Mouse (Mus musculus) ovary, adult 18-20 months (tissue): ENCODE measurements around the gene Lgmn.

Experiments used
- DNase-seq: peaks from one replicate; pipeline ENCODE4 v3.0.0; 2022; ENCODE audit warnings: low spot score, mixed read lengths

The Lgmn gene

DNA sequence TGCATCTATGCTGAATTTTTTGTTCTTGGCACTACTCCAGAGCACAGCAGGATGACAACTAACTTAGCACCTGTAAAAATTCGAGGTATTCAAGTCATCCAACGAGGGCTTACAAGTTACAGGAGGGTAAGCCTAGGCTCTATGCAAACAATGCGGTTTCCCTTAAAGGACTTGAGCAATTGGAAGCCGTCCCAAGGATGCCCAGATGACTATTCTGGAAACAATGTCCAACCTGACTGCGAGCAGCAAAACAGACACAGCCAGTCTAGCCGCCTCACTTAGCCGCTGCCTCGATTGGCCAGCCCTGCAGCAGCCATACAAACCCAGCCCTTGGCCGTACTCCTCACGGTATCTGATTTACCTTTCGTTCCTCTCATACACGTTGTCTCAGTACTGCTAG is 7.4 kb downstream of the Lgmn start:
- no peak for DNase-seq

DNA sequence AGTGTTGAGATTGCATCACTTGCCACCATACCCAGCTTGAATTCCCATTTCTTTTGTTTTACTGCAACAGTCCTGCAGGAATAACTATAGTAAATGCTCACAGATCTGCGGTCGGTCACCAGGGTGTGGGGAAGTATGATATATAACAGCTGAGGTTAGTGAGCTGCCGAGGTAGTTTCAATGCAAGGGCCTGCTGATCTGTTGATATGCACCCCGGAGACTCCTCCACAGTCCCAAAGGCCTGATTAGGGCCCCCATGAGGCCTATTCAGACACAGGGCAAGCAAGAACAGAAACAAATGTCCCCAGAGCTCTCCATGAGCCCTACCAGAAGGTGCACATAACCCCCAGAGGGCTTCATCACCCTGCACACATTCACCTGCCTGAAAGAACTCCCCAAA is 9.4 kb downstream of the Lgmn start:
- DNase-seq, result no peak

- DNase-seq, result no peak
Measured at GRCm38 (mm10) chr12:102429656-102430055, 10.0 kb downstream of the Lgmn start.

GRCm38 (mm10) chr12:102426285-102426684 is 13.3 kb downstream of the Lgmn start:
- no peak for DNase-seq

DNA sequence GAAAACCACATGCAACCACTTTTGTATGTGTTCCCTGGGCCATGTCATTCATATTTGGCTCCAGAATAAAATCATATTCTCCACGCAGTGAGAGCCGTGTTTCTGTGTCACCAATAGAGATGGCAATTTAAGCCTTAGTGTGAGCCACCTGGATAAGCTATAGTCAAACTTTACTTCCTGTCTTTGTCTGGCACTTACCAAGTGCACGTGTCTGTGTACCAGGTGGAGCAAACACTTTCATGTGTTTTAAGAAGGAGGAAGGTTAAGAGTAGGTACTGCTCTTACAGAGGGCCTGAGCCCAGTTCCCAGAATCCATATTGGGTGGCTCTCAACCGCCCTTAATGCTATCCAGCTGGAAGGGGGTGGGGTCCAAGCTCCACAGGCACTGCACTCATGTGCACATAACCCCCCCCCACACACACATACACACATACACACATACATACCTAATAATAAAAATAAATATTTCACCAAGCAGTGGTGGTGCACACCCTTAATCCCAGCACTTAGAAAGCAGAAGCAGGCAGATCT is 14.5 kb downstream of the Lgmn start:
- no peak for DNase-seq

DNA sequence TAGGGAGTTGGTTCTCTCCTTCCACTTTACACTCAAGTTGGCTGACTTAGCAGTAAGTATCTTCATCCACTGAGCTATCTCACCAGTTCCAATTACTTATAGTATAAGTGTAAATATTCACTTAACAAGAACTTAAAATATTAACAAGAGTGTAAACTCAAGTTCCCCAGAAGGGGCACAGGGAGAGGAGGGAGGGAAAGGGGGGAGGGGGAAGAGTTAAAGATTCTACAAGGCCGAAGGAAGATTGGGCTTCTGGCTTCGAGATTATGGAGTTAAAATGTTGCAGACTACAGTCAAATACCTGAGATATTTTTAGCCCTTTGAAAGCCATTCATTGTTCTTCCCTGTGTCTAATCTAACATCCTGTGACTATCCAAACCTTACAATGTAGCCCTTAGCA is 15.2 kb downstream of the Lgmn start:
- DNase-seq, result no peak

GRCm38 (mm10) chr12:102423625-102424024 is 16.0 kb downstream of the Lgmn start:
- DNase-seq, result no peak

- no peak for DNase-seq
Measured at GRCm38 (mm10) chr12:102422623-102423320, 16.8 kb downstream of the Lgmn start.

GRCm38 (mm10) chr12:102422065-102422464 is 17.5 kb downstream of the Lgmn start:
- DNase-seq, result no peak

DNA sequence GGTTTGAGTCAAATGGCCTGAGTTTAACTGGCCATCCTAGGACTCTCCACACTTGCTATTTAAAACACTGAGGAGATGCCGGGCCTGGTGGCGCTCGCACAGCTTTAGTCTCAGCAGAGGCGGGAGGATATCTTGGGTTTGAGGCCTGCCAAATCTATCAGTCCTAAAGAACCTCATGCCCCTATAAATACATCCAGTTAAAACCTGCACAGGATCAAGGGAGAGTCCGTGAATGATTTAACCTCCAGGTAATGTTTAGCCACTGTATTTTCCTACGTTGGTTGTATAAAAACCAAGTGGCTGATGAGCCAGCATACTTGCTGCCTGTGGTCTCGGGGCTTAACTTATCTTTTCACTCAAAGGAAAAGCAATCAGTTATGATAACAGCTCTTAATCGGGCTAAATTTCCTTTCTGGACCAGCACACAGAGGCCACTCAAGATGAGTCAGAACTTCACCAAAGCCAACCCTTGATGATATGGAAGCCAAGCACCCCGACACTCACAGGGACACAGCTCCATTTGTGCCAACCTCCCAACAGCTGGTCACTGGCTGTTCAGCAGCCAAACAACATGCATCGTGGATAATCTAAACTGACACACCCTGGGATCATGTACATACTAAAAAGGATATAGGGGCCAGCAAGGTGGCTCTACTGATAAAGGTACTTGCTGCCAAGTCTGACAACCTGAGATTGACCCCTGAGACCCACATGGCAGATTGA is 19.3 kb downstream of the Lgmn start:
- no peak for DNase-seq

DNA sequence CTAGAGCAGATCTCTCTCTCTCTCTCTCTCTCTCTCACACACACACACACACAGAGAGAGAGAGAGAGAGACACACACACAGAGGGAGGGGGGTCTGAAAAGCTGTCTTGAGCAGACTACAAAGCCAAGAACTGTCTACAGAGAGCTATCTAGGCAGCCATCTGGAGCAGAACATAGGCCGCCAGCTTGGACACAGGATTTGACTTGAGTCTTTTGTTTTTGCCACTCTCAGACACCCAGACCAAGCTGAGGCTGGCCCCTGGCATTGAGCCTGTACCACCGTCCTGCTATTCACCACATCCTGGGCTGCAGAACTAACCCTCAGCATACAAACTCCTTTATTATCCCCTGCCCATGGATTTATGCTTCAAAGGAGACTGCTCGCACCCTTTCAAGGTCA is 20.1 kb downstream of the Lgmn start:
- DNase-seq, result no peak

DNA sequence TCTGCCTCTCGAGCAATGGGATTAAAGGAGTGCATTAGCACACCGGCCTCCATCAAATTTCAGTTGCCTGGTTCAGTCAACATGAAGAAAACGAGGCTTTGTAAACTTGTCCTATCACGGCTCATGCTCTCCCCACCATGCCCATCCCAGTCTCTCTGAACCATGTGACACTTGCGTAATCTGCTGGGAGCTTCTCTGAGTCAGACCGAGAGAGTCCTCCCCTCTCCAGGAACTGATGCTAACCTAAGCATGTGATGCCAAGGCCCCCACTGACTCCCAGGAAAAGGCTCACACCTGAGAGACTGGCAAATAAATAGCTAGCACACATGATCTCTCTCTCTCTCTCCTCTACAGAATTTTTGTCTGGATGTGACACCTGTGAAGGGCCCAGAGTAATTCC is 21.9 kb downstream of the Lgmn start:
- DNase-seq, result no peak

GRCm38 (mm10) chr12:102416955-102417510 is 22.6 kb downstream of the Lgmn start:
- DNase-seq, result no peak

GRCm38 (mm10) chr12:102416391-102416837 is 23.2 kb downstream of the Lgmn start:
- no peak for DNase-seq

GRCm38 (mm10) chr12:102414686-102415085 is 24.9 kb downstream of the Lgmn start:
- no peak for DNase-seq

- no peak for DNase-seq
Measured at GRCm38 (mm10) chr12:102413171-102413570, 26.4 kb downstream of the Lgmn start.

- no peak for DNase-seq
Measured at GRCm38 (mm10) chr12:102398588-102398987, 41.0 kb downstream of the Lgmn start.

DNA sequence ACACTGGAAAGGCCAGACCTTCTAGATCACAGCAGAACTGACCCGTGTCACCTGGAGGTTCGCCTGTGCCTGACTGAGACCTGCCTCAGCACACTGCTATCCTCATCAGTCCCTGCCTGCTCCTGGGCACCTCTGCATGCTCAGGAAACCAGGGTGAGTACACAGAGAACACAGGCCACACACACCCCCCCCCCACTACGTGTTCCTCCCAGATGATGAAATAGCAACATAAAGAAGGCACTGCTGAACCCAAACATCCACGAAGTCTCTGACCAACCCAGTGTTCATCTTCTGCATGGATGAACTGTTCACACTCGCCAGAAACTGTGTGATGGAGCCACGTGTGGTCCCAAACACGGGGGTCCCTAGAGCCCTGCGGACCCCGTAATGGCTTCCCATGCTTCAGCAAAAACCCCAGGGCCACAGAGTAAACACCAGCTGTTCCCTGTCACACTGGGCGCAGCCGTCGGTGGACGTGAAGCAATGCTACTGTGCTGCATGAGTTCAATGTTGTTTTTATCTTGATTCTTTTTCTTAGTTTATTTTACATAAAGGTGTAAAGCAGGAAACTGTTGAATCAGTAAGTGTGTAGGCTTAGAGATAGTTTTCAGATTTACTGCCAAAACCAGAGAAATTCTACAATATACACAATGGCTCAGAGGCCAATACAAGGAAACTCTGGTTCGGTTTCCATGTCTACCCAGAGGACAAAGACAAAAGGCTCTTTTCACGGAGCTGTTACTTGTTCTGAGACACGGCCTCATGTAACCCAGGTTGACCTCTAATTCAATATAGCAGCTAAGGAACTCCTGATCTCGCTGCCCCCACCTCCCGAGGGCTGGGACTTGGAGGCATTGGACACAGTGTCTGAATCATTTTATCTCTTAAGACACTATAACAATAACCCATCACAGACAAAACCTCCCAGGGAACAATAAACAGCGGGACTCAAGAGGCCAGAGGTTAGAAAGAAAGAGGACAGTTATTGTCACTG is 43.3 kb downstream of the Lgmn start:
- DNase-seq, result no peak

DNA sequence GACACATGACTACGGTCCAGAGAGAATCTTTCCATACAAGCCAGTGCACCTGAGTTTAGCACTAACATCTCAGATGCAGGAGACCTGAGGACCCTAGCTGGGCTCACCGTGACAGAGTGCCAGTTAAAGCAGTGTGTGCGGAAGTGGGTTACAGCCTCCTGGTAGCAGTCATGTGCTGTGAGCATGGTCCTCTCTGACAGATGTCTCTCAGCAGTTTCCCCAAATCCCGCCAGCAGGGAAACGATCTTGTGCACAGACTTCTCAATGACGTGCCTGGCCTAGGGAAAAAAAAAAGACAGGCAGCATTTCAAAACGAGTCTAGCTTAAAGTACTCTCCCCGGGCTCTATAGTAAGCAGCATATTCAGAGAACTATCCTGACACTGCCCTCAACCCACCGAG is 44.1 kb downstream of the Lgmn start:
- DNase-seq, result no peak

- no peak for DNase-seq
Measured at GRCm38 (mm10) chr12:102394496-102394895, 45.1 kb downstream of the Lgmn start.

DNA sequence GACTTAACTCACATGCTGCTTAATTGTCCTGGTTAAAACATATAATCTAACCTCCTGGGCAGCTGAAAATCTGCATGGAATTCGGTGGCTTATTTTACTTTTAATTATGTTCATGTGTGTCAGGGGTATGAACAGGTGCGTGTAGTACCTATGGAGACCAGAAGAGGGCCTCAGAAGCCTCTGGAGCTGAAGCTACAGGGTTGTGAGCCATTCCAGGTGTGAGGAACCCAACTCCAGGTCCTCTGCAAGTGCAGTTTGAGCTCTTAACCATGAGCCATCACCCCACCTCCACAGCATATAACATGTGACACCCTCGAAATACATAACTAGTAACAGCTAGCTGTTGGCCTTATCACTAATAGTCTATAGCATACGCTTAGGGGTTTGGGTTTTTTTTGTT is 47.6 kb downstream of the Lgmn start:
- no peak for DNase-seq

DNA sequence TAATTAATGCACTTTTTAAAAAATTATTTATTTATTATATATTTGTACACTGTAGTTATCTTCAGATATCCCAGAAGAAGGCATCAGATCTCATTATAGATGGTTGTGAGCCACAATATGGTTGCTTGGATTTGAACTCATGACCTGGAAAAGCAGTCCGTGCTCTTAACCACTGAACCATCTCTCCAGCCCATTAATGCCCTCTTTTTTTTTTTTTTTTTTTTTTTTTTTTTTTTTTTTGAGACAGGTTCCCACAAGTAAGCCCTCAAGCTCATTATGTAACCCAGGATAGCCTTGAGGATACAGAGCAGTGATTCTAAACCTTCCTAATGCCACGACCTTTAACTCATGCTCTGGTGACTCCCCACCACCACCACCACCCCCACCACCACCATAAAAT is 48.5 kb downstream of the Lgmn start:
- no peak for DNase-seq
